In genomic region chr12:101957942-101958544, GRCm38 (mm10) we compare ENCODE assay signal across 8 mouse cellular contexts. TPM values are rescaled to one million over a fixed set of nuclear protein-coding genes. Genes with fewer than 3 reads are reported as not detected.
DNase-seq lines count a peak whose midpoint lies in the region; ATAC-seq lines count a peak whose summit lies in the region.

TSS of gene Atxn3 (minus strand) at chr12:101958246.

- no peaks in the 10 kb centered on the region for H3K9me3 ChIP-seq in hindbrain, embryonic 11.5 days (ENCODE audit: control insufficient read depth, low read length)

- H3K4me3 ChIP-seq in hindbrain, embryonic 11.5 days (ENCODE audit: low read depth, low read length) = peak within 1 kb of the TSS; percentile 86

- no peaks in the 10 kb centered on the region for H3K4me1 ChIP-seq in hindbrain, embryonic 11.5 days (replicated peaks; ENCODE audit: control insufficient read depth, insufficient read depth, low read length)

- H3K9ac ChIP-seq in hindbrain, embryonic 11.5 days (ENCODE audit: low read depth, low read length) = peak within 1 kb of the TSS; percentile 93

- peak within 1 kb of the TSS; percentile 54 for H3K4me2 ChIP-seq in hindbrain, embryonic 11.5 days (replicated peaks; ENCODE audit: low read depth, low read length)

- peak within 1 kb of the TSS; percentile 59; the same call in 1 of the 2 replicates for H3K27ac ChIP-seq in hindbrain, embryonic 11.5 days (ENCODE audit: low read depth, low read length)

- H3K36me3 ChIP-seq in hindbrain, embryonic 11.5 days (ENCODE audit: control insufficient read depth, insufficient read depth, low read length) = no peaks in the 10 kb centered on the region

- under 1% methylated on average over 50 of the region's 54 CpGs for WGBS in hindbrain, embryonic 11.5 days

- ATAC-seq in frontal cortex, adult (ENCODE audit: low TSS enrichment) = peak; percentile 94
- peak; percentile 100 for ATAC-seq in hindbrain, embryonic 11.5 days (ENCODE audit: low FRiP score)

- peak; percentile 85 for DNase-seq in MEL-GATA-1-ER (ENCODE audit: extremely low read depth, low read depth)
- DNase-seq in cerebellum, adult 8-10 months = peak; percentile 95
- DNase-seq in hindbrain, embryonic 11.5 days (ENCODE audit: low spot score) = peak; percentile 95
- DNase-seq in layer of hippocampus, postnatal 10 days (ENCODE audit: low spot score in 2 of 2) = peak; percentile 96 to 98
- DNase-seq in lung, postnatal 10 days = peak; percentile 97
- peak; percentile 96 for DNase-seq in ovary, postnatal 36 days (ENCODE audit: low spot score)
- DNase-seq in thymus, postnatal 25 days = peak; percentile 96

- H3K27me3 ChIP-seq in hindbrain, embryonic 11.5 days (ENCODE audit: control insufficient read depth, insufficient read depth, low read length) = no peaks in the 10 kb centered on the region

RNA-seq across cellular contexts. Expression of gene Atxn3, which starts in this region (rescaled TPM):
- polyA plus RNA-seq in hindbrain, embryonic 11.5 days (2014; fragmentation: Nextera tagmentation; extraction: Ambion mirVana) = 21.2 and 23.5 TPM in 2 replicates
- 10 to 100 TPM; 20.4 to 21.9 TPM for total RNA-seq in layer of hippocampus, postnatal 10 days (2021)

Comparison
In these comparisons a context has a peak if more than half of its experiments do, and no peak if none do; other contexts are left out.
1. Peak in every context shown above with its lines: DNase-seq, ATAC-seq, H3K4me3 ChIP-seq and H3K27ac ChIP-seq.